Mouse (Mus musculus) midbrain, embryonic 14.5 days (tissue): ENCODE data around the gene Morc1. TPM values are rescaled to one million over a fixed set of nuclear protein-coding genes. Genes with fewer than 3 reads are reported as not detected.

ENCODE experiments used
- ATAC-seq: fragments of 200-750 bp; cut with Nextera tagmentation; 2 replicates; pipeline ENCODE4 v1.8.0; 2017; ENCODE audit warnings: moderate number of reproducible peaks, moderate library complexity; ENCODE audit not compliant: low FRiP score, low TSS enrichment
- DNase-seq: peaks from one replicate; pipeline ENCODE4 v3.0.0-alpha.2; 2015
- H3K27ac ChIP-seq: fragments of 300-500 bp; sonication (generic); replicated peaks from 2 replicates; pipeline ENCODE4 v1.5.1; 2014; ENCODE audit warnings: mild to moderate bottlenecking, low read depth, low read length, moderate library complexity
- H3K27me3 ChIP-seq: fragments of 300-500 bp; sonication (generic); 2 replicates; pipeline ENCODE4 v1.6.1; 2014; ENCODE audit warnings: low read length, control low read depth, mixed read lengths; ENCODE audit not compliant: control insufficient read depth, insufficient read depth
- H3K36me3 ChIP-seq: fragments of 300-500 bp; sonication (generic); 2 replicates; pipeline ENCODE4 v1.6.1; 2014; ENCODE audit warnings: low read length, control low read depth; ENCODE audit not compliant: control insufficient read depth, insufficient read depth
- H3K4me1 ChIP-seq: fragments of 300-500 bp; sonication (generic); 2 replicates; pipeline ENCODE4 v1.6.1; 2014; ENCODE audit warnings: mild to moderate bottlenecking, antibody characterized with exemption, low read length, control low read depth; ENCODE audit not compliant: control insufficient read depth, insufficient read depth
- H3K4me2 ChIP-seq: fragments of 300-500 bp; sonication (generic); 2 replicates; pipeline ENCODE4 v1.6.1; 2014; ENCODE audit warnings: mild to moderate bottlenecking, low read length, moderate library complexity
- H3K4me3 ChIP-seq: fragments of 300-500 bp; sonication (generic); replicated peaks from 2 replicates; pipeline ENCODE4 v1.5.1; 2014; ENCODE audit warnings: low read depth, low read length
- H3K9ac ChIP-seq: fragments of 300-500 bp; sonication (generic); replicated peaks from 2 replicates; pipeline ENCODE4 v1.6.1; 2014; ENCODE audit warnings: mild to moderate bottlenecking, low read length, moderate library complexity
- H3K9me3 ChIP-seq: fragments of 300-500 bp; sonication (generic); 2 replicates; pipeline ENCODE4 v1.6.1; 2016; ENCODE audit warnings: low read length, control low read depth, mixed read lengths; ENCODE audit not compliant: control insufficient read depth
- WGBS: fragments of 180-500 bp; shearing (Covaris S2); extraction: QIAGEN DNeasy Blood & Tissue Kit; methylation state at CpG from one replicate; pipeline ENCODE4 v1.1.7; 2014; 5-methylcytosine and 5-hydroxymethylcytosine counted together
- polyA plus RNA-seq: library from polyadenylated mRNA; unstranded; fragments of >200 nt; fragmentation: Nextera tagmentation; extraction: Ambion mirVana; gene quantifications from 2 replicates; pipeline ENCODE4 v1.2.1, GENCODE M21; 2014

The Morc1 gene
- polyA plus RNA-seq, 1 experiment from 2014 or later, result not detected

GRCm38 (mm10) chr16:48410125-48410524 lies 20.9 kb upstream of the Morc1 start:
- no peaks in the 10 kb centered on the region for H3K36me3 ChIP-seq
- H3K9ac ChIP-seq, result no peak overlapping the region
- no peak overlapping the region for H3K4me2 ChIP-seq
- no peak overlapping the region for H3K27ac ChIP-seq
- H3K9me3 ChIP-seq, result no peaks in the 10 kb centered on the region
- DNase-seq (no peak), ATAC-seq (no peak)
- 77% methylated on average over 3 of the region's 3 CpGs for WGBS
- H3K4me1 ChIP-seq, result no peaks in the 10 kb centered on the region
- H3K4me3 ChIP-seq, result no peak overlapping the region
- H3K27me3 ChIP-seq, result no peaks in the 10 kb centered on the region

- DNase-seq, result no peak
- Histone ChIP-seq H3K27me3 (no peaks in the 10 kb centered on the region), H3K4me2 (no peak within 1 kb of the TSS), H3K4me1 (no peaks in the 10 kb centered on the region), H3K9me3 (no peaks in the 10 kb centered on the region), H3K4me3 (no peak within 1 kb of the TSS), H3K36me3 (no peaks in the 10 kb centered on the region), H3K27ac (no peak within 1 kb of the TSS), H3K9ac (no peak within 1 kb of the TSS)
- 85% methylated on average over 1 of the region's 1 CpGs for WGBS
- ATAC-seq, result no peak
Measured at GRCm38 (mm10) chr16:48412246-48412645, 18.8 kb upstream of the Morc1 start, which contains the start of gene Gm5485. TSS of gene Gm5485 (minus strand) at chr16:48412416.

GRCm38 (mm10) chr16:48418557-48418956 lies 12.5 kb upstream of the Morc1 start:
- 92% methylated on average over 3 of the region's 3 CpGs for WGBS
- no peaks in the 10 kb centered on the region for H3K4me1 ChIP-seq
- H3K36me3 ChIP-seq, result no peaks in the 10 kb centered on the region
- H3K27me3 ChIP-seq, result no peaks in the 10 kb centered on the region
- H3K4me3 ChIP-seq, result no peak overlapping the region
- DNase-seq (no peak), ATAC-seq (no peak)
- H3K4me2 ChIP-seq, result no peak overlapping the region
- no peak overlapping the region for H3K9ac ChIP-seq
- H3K27ac ChIP-seq, result no peak overlapping the region
- H3K9me3 ChIP-seq, result no peaks in the 10 kb centered on the region

- H3K36me3 ChIP-seq, result no peaks in the 10 kb centered on the region
Measured at GRCm38 (mm10) chr16:48419035-48419434, 12.0 kb upstream of the Morc1 start.

GRCm38 (mm10) chr16:48422501-48422900 lies 8.5 kb upstream of the Morc1 start:
- ATAC-seq, result no peak
- Histone ChIP-seq H3K4me3 (no peak overlapping the region), H3K27me3 (no peaks in the 10 kb centered on the region)

More at GRCm38 (mm10) chr16:48419035-48419434, 12.0 kb upstream of the Morc1 start:
- no peak overlapping the region for H3K27ac ChIP-seq
- DNase-seq, result no peak
- H3K4me1 ChIP-seq, result no peaks in the 10 kb centered on the region
- no peaks in the 10 kb centered on the region for H3K27me3 ChIP-seq
- H3K9ac ChIP-seq, result no peak overlapping the region
- H3K4me2 ChIP-seq, result no peak overlapping the region
- H3K9me3 ChIP-seq, result no peaks in the 10 kb centered on the region
- no peak overlapping the region for H3K4me3 ChIP-seq
- 79% methylated on average over 2 of the region's 2 CpGs for WGBS
- no peak for ATAC-seq

GRCm38 (mm10) chr16:48424069-48424468 lies 7.0 kb upstream of the Morc1 start:
- H3K4me1 ChIP-seq, result no peaks in the 10 kb centered on the region
- H3K9me3 ChIP-seq, result no peaks in the 10 kb centered on the region
- no peak overlapping the region for H3K4me2 ChIP-seq
- DNase-seq (no peak), ATAC-seq (no peak)
- H3K36me3 ChIP-seq, result no peaks in the 10 kb centered on the region
- WGBS, result 72% methylated on average over 4 of the region's 4 CpGs
- H3K27ac ChIP-seq, result no peak overlapping the region
- H3K4me3 ChIP-seq, result no peak overlapping the region
- no peak overlapping the region for H3K9ac ChIP-seq
- no peaks in the 10 kb centered on the region for H3K27me3 ChIP-seq

More at GRCm38 (mm10) chr16:48422501-48422900, 8.5 kb upstream of the Morc1 start:
- no peak overlapping the region for H3K4me2 ChIP-seq
- no peak for DNase-seq
- no peaks in the 10 kb centered on the region for H3K4me1 ChIP-seq
- H3K36me3 ChIP-seq, result no peaks in the 10 kb centered on the region
- no peaks in the 10 kb centered on the region for H3K9me3 ChIP-seq
- 33% methylated on average over 2 of the region's 2 CpGs for WGBS
- no peak overlapping the region for H3K9ac ChIP-seq
- H3K27ac ChIP-seq, result no peak overlapping the region

GRCm38 (mm10) chr16:48429427-48429826 lies 1.6 kb upstream of the Morc1 start:
- DNase-seq (peak; percentile 31), ATAC-seq (0 out of 2 replicates have a peak, but pooled peaks have one; percentile 40)
- Histone ChIP-seq H3K9ac (no peak overlapping the region), H3K36me3 (no peaks in the 10 kb centered on the region), H3K9me3 (no peaks in the 10 kb centered on the region), H3K27ac (no peak overlapping the region), H3K4me3 (no peak overlapping the region), H3K27me3 (no peaks in the 10 kb centered on the region), H3K4me1 (no peaks in the 10 kb centered on the region), H3K4me2 (no peak overlapping the region)
- WGBS, result 59% methylated on average over 1 of the region's 1 CpGs

GRCm38 (mm10) chr16:48435454-48435853 lies 4.4 kb downstream of the Morc1 start:
- Histone ChIP-seq H3K27me3 (no peaks in the 10 kb centered on the region), H3K4me2 (no peak overlapping the region), H3K4me3 (no peak overlapping the region), H3K4me1 (no peaks in the 10 kb centered on the region), H3K36me3 (no peaks in the 10 kb centered on the region), H3K9ac (no peak overlapping the region), H3K27ac (no peak overlapping the region), H3K9me3 (no peaks in the 10 kb centered on the region)
- no peak for DNase-seq
- no peak for ATAC-seq
- 10% methylated on average over 1 of the region's 1 CpGs for WGBS

GRCm38 (mm10) chr16:48437476-48437875 lies 6.4 kb downstream of the Morc1 start:
- DNase-seq (no peak), ATAC-seq (no peak)
- H3K4me2 ChIP-seq, result no peak overlapping the region
- no peak overlapping the region for H3K4me3 ChIP-seq
- no peaks in the 10 kb centered on the region for H3K36me3 ChIP-seq
- H3K27me3 ChIP-seq, result no peaks in the 10 kb centered on the region
- H3K9ac ChIP-seq, result no peak overlapping the region
- no peak overlapping the region for H3K27ac ChIP-seq
- H3K4me1 ChIP-seq, result no peaks in the 10 kb centered on the region
- H3K9me3 ChIP-seq, result no peaks in the 10 kb centered on the region
